Mouse (Mus musculus) liver, embryonic 14.5 days (tissue): Measurements from ENCODE around the gene Tmub2.

Source experiments
- CTCF ChIP-seq: IDR thresholded peaks from 2 replicates; pipeline ENCODE4 v1.5.1; 2016; ENCODE audit warnings: antibody characterized with exemption, low read depth, control low read depth
- EP300 ChIP-seq: IDR thresholded peaks from 2 replicates; pipeline ENCODE4 v1.6.1; 2016; ENCODE audit warnings: antibody characterized with exemption, low read depth

- TF ChIP-seq CTCF, result no peak
- no peak for TF ChIP-seq EP300
These were observed 39.0 kb upstream of the Tmub2 start for GRCm38 (mm10) chr11:102245581-102246272.
